Mouse (Mus musculus) hindbrain, embryonic 16.5 days (tissue): ENCODE results near the gene Uhrf2. TPM values are rescaled to one million over a fixed set of nuclear protein-coding genes. Genes with fewer than 3 reads are reported as not detected.
A peak's percentile ranks its signal among the peaks of the same experiment; 100 is the strongest.

ENCODE experiments used
- ATAC-seq: fragments of 200-750 bp; cut with Nextera tagmentation; 2 replicates; pipeline ENCODE4 v1.8.0; 2017; ENCODE audit warnings: moderate TSS enrichment, moderate library complexity
- H3K27ac ChIP-seq: fragments of 300-500 bp; sonication (generic); 2 replicates; pipeline ENCODE4 v1.5.1; 2014; ENCODE audit warnings: low read depth, mild to moderate bottlenecking, control low read depth, low read length, moderate library complexity
- H3K27me3 ChIP-seq: fragments of 300-500 bp; sonication (generic); replicated peaks from 2 replicates; pipeline ENCODE4 v1.6.1; 2014; ENCODE audit warnings: low read length; ENCODE audit not compliant: control insufficient read depth, insufficient read depth
- H3K36me3 ChIP-seq: fragments of 300-500 bp; sonication (generic); 2 replicates; pipeline ENCODE4 v1.6.1; 2014; ENCODE audit warnings: mild to moderate bottlenecking, low read length, moderate library complexity, mixed read lengths; ENCODE audit not compliant: control insufficient read depth, insufficient read depth
- H3K4me1 ChIP-seq: fragments of 300-500 bp; sonication (generic); 2 replicates; pipeline ENCODE4 v1.6.1; 2014; ENCODE audit warnings: low read depth, low read length; ENCODE audit not compliant: control insufficient read depth, insufficient read depth
- H3K4me2 ChIP-seq: fragments of 300-500 bp; sonication (generic); 2 replicates; pipeline ENCODE4 v1.6.1; 2014; ENCODE audit warnings: mild to moderate bottlenecking, low read length, control low read depth, moderate library complexity
- H3K4me3 ChIP-seq: fragments of 300-500 bp; sonication (generic); 2 replicates; pipeline ENCODE4 v1.5.1; 2014; ENCODE audit warnings: mild to moderate bottlenecking, low read length, control low read depth, moderate library complexity
- H3K9ac ChIP-seq: fragments of 300-500 bp; sonication (generic); 2 replicates; pipeline ENCODE4 v1.6.1; 2014; ENCODE audit warnings: low read depth, mild to moderate bottlenecking, control low read depth, low read length, moderate library complexity
- H3K9me3 ChIP-seq: fragments of 300-500 bp; sonication (generic); 2 replicates; pipeline ENCODE4 v1.6.1; 2014; ENCODE audit warnings: mild to moderate bottlenecking, low read length, moderate library complexity; ENCODE audit not compliant: control insufficient read depth
- WGBS: fragments of 180-500 bp; shearing (Covaris S2); extraction: QIAGEN DNeasy Blood & Tissue Kit; methylation state at CpG from one replicate; pipeline ENCODE4 v1.1.7; 2014; 5-methylcytosine and 5-hydroxymethylcytosine counted together
- polyA plus RNA-seq: library from polyadenylated mRNA; unstranded; fragments of >200 nt; fragmentation: Nextera tagmentation; extraction: Ambion mirVana; gene quantifications from 2 replicates; pipeline ENCODE4 v1.2.1, GENCODE M21; 2015

Uhrf2 gene
- polyA plus RNA-seq, result 40.7 and 48.0 TPM in 2 replicates

DNA sequence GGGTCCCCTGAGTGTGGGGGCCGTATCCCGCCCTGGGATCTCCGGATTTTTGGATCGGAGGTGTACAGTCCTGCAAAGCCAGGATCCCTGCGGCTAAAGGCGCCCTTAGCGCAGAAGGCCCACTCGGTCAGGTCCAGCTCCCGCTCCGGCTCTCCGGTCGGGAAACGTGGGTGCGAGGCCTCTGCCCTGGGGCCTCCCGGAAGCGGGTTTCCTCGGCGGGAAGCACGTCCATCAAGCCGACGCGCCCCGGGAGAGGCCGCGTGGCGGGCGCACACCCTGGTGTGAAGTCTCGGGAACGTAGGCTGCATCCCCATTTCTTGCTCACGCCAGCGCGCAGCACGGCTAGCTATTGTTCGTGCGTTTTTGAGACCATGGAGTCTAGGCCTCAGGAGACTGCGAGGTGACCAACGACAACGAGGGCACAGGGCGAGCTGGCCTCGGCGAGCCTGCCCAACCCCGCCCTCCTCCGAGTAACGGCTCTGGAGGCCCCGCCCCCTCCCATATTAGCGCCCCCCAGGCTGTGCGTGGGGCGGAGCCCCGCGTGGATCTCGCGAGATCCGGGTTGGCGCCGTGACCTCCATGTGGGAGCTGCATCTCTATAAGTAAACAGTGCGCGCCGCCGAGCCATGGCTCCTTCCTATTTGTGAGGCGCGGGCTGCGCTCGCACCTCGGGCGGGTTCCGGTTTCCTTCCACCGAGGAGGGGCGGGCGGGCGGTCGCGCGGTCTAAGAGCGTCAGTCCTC lies at the start of gene Uhrf2:
Gene Uhrf2 (plus strand): TSS at position 620 of the 742 bp plus-strand sequence.
- H3K4me1 ChIP-seq, result peaks cover 27% of the 10 kb centered on the region
- WGBS, result 1% methylated on average over 71 of the region's 74 CpGs
- H3K4me2 ChIP-seq, result peak within 1 kb of the TSS; percentile 82
- peak within 1 kb of the TSS; percentile 99 for H3K9ac ChIP-seq
- ATAC-seq, result peak; percentile 97
- no peaks in the 10 kb centered on the region for H3K27me3 ChIP-seq
- H3K27ac ChIP-seq, result peak within 1 kb of the TSS; percentile 93
- no peaks in the 10 kb centered on the region for H3K9me3 ChIP-seq
- H3K36me3 ChIP-seq, result no peaks in the 10 kb centered on the region
- peak within 1 kb of the TSS; percentile 99 for H3K4me3 ChIP-seq

DNA sequence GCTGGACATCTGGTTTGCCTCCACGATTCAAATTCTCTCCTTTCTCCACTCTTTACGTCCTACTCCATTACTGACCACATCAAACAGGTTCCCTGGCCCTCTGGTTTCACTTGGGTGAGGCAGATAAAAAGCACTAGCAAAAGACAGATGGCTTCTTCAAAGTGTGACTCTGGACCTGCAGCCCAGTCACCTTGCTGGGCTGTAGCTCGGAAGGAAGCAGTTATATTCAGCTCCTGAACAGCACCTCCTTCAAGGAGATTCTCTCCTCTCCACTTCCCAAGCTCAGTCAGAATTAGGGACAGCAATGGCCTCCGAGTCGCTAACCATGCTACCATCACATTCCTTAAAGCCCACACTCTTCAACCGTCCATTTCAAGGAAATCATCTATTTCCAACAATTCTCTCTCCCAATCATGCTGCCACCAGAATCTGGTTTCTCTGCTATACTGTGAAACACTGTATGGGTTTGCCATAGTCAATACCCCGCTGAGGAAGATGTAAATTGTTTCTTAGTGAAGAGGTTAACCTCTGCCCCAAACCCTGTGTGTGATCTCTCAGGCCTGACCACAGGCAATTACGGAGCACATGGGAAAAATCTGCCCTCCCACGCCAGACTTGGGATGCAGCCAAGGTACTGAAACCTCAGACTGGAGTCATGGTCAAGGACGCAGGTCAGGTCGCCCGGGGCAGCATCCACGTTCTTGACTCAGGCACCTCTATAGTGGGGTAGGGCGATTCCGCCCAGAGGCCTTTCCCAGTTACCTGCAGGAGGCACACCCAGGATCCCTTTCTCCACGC lies 45.9 kb upstream of the Uhrf2 start:
- Histone ChIP-seq H3K4me2 (no peak overlapping the region), H3K9ac (no peak overlapping the region), H3K36me3 (no peaks in the 10 kb centered on the region), H3K27ac (no peak overlapping the region), H3K9me3 (no peaks in the 10 kb centered on the region), H3K27me3 (no peaks in the 10 kb centered on the region), H3K4me3 (no peak overlapping the region), H3K4me1 (no peaks in the 10 kb centered on the region)
- ATAC-seq, result no peak
- WGBS, result 68% methylated on average over 16 of the region's 16 CpGs

GRCm38 (mm10) chr19:29986464-29987091 lies 43.7 kb upstream of the Uhrf2 start:
- no peaks in the 10 kb centered on the region for H3K27me3 ChIP-seq
- no peak for ATAC-seq
- H3K27ac ChIP-seq, result no peak overlapping the region
- no peak overlapping the region for H3K4me2 ChIP-seq
- no peaks in the 10 kb centered on the region for H3K4me1 ChIP-seq
- no peak overlapping the region for H3K9ac ChIP-seq
- H3K36me3 ChIP-seq, result no peaks in the 10 kb centered on the region
- H3K4me3 ChIP-seq, result no peak overlapping the region
- WGBS, result 82% methylated on average over 12 of the region's 12 CpGs
- H3K9me3 ChIP-seq, result no peaks in the 10 kb centered on the region

DNA sequence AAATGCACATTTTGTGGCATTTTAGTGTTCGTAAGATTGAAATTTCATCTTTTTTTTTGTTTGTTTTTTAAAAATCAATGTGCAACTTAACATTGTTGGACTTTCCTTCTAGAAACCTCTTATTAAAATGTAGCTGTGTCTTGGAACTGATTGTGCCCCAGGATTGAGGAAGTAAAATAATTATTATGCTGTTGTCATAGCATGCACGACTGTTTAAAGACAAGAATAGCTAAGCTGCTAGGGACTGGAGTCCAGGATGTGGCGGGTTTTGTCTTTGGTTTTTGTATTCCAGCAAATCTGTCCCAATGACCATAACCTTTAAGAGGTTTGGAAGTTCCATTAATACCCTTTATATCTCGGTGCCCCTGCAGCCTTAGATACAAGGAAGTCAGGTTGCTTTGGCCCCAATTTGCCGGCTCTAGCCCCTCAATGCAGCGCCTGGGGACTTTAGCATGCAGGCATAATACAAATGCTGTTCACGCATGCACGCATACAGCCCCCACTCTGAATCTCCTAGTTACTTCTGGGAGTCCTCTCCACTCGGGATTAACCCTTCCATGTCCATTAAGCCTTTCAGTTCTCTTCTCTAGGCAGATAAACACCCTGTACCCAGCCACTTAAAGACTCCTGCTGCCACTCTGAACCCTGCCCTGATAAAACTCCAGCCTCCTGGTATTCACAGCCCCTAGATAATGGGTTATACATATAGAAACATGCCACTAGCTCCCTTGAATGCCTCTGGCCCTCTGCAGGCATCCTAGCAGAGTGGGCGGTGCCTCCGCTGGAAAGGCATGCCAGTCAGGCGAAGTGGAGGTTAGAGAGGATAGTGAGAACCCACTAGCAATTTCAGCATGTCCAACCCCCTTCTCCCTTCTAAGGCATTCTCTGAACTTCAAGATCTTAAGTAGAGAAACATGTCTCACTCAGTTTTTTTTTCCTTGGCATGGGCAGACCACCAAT lies 29.6 kb upstream of the Uhrf2 start:
- H3K4me3 ChIP-seq, result no peak overlapping the region
- peak overlapping the region; percentile 12; the same call in 1 of the 2 replicates for H3K27ac ChIP-seq
- WGBS, result 26% methylated on average over 12 of the region's 12 CpGs
- H3K4me2 ChIP-seq, result peak overlapping the region; percentile 30
- H3K27me3 ChIP-seq, result no peaks in the 10 kb centered on the region
- H3K36me3 ChIP-seq, result no peaks in the 10 kb centered on the region
- peaks cover 4% of the 10 kb centered on the region; the same call in 1 of the 2 replicates for H3K4me1 ChIP-seq
- H3K9me3 ChIP-seq, result no peaks in the 10 kb centered on the region
- peak; percentile 87 for ATAC-seq
- 0 out of 2 replicates have a peak overlapping the region, but pooled peaks have one; percentile 11 for H3K9ac ChIP-seq

GRCm38 (mm10) chr19:30001550-30001949 lies 28.8 kb upstream of the Uhrf2 start:
- no peak overlapping the region for H3K27ac ChIP-seq

GRCm38 (mm10) chr19:30003621-30004020 lies 26.7 kb upstream of the Uhrf2 start, which contains the start of gene Trpd52l3:
Gene Trpd52l3, plus strand, starts transcription at chr19:30003790.
- H3K27me3 ChIP-seq, result no peaks in the 10 kb centered on the region

More at GRCm38 (mm10) chr19:30001550-30001949, 28.8 kb upstream of the Uhrf2 start:
- ATAC-seq, result no peak
- Histone ChIP-seq H3K4me1 (peaks cover 4% of the 10 kb centered on the region; the same call in 1 of the 2 replicates), H3K9me3 (no peaks in the 10 kb centered on the region), H3K27me3 (no peaks in the 10 kb centered on the region), H3K4me3 (no peak overlapping the region), H3K4me2 (no peak overlapping the region), H3K9ac (no peak overlapping the region), H3K36me3 (no peaks in the 10 kb centered on the region)
- WGBS, result 90% methylated on average over 6 of the region's 6 CpGs

GRCm38 (mm10) chr19:30006371-30006770 lies 23.9 kb upstream of the Uhrf2 start:
- Histone ChIP-seq H3K27me3 (no peaks in the 10 kb centered on the region), H3K9ac (no peak overlapping the region), H3K4me1 (no peaks in the 10 kb centered on the region), H3K9me3 (no peaks in the 10 kb centered on the region), H3K27ac (no peak overlapping the region), H3K4me2 (no peak overlapping the region), H3K36me3 (no peaks in the 10 kb centered on the region), H3K4me3 (no peak overlapping the region)
- ATAC-seq, result no peak
- 62% methylated on average over 3 of the region's 3 CpGs for WGBS

More at GRCm38 (mm10) chr19:30003621-30004020, 26.7 kb upstream of the Uhrf2 start, which contains the start of gene Trpd52l3:
- H3K9me3 ChIP-seq, result no peaks in the 10 kb centered on the region
- H3K4me3 ChIP-seq, result no peak within 1 kb of the TSS
- 94% methylated on average over 9 of the region's 9 CpGs for WGBS
- peaks cover 4% of the 10 kb centered on the region; the same call in 1 of the 2 replicates for H3K4me1 ChIP-seq
- H3K9ac ChIP-seq, result no peak within 1 kb of the TSS
- no peaks in the 10 kb centered on the region for H3K36me3 ChIP-seq
- ATAC-seq, result no peak
- H3K4me2 ChIP-seq, result no peak within 1 kb of the TSS
- H3K27ac ChIP-seq, result no peak within 1 kb of the TSS

GRCm38 (mm10) chr19:30010520-30011296 lies 19.6 kb upstream of the Uhrf2 start:
- Histone ChIP-seq H3K4me3 (no peak overlapping the region), H3K9ac (no peak overlapping the region), H3K4me1 (no peaks in the 10 kb centered on the region), H3K4me2 (no peak overlapping the region), H3K27ac (no peak overlapping the region), H3K9me3 (no peaks in the 10 kb centered on the region), H3K27me3 (no peaks in the 10 kb centered on the region), H3K36me3 (no peaks in the 10 kb centered on the region)
- 76% methylated on average over 13 of the region's 13 CpGs for WGBS
- no peak for ATAC-seq
